Mouse (Mus musculus): ENCODE measurements around the gene Il11ra1.

DNA sequence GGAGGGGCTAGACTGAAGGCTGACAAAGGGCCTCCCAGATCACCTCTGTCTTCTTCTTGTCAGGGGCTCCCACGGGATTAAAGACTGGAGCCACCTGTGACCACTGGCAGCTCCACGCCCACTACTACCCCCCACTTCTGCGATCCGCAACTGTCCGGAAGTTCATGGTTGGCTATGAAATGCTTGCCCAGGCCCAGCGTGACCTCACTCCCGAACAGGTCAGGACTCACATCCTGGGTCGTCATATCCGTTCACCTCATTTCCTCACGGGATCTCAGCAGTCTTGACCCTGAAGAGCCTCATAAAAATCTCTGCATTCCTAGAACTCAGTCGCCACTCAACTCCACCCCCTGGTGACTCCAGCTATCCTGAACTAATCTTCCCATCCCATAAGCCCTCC, 58.2 kb downstream of the Il11ra1 start:
- TF ChIP-seq GATA1 (IDR thresholded peaks at IDR 0.05; ENCODE audit: low read length) (no peak), TAL1 (IDR thresholded peaks at IDR 0.05; ENCODE audit: low read length) (no peak)

Measured in erythroblast, embryonic 14.5 days (primary cell).